Mouse (Mus musculus): ENCODE results near the gene Adamts4.

Adamts4 gene

GRCm38 (mm10) chr1:171256937-171257548, 6.8 kb downstream of the Adamts4 start:
- no peak for DNase-seq

GRCm38 (mm10) chr1:171257781-171258180, 7.6 kb downstream of the Adamts4 start:
- no peak for DNase-seq

GRCm38 (mm10) chr1:171258921-171259320, 8.7 kb downstream of the Adamts4 start:
- no peak for DNase-seq

- no peak for DNase-seq
These were observed 10.1 kb downstream of the Adamts4 start for GRCm38 (mm10) chr1:171260316-171260715.

GRCm38 (mm10) chr1:171262594-171263130, 12.4 kb downstream of the Adamts4 start:
- peak; percentile 79 for DNase-seq

- DNase-seq, result no peak
These were observed 13.0 kb downstream of the Adamts4 start for GRCm38 (mm10) chr1:171263185-171263611.

- DNase-seq, result no peak
These were observed 13.6 kb downstream of the Adamts4 start for GRCm38 (mm10) chr1:171263666-171264461.

GRCm38 (mm10) chr1:171265971-171266744, 15.9 kb downstream of the Adamts4 start:
- DNase-seq, result no peak

GRCm38 (mm10) chr1:171268341-171268740, 18.1 kb downstream of the Adamts4 start:
- DNase-seq, result no peak

- DNase-seq, result peak; percentile 95
These were observed 19.8 kb downstream of the Adamts4 start, which contains the start of gene B4galt3 for GRCm38 (mm10) chr1:171269848-171270572. B4galt3 (plus strand) TSS chr1:171270328.

- DNase-seq, result no peak
These were observed 20.3 kb downstream of the Adamts4 start for GRCm38 (mm10) chr1:171270573-171270900.

- no peak for DNase-seq
These were observed 21.0 kb downstream of the Adamts4 start for GRCm38 (mm10) chr1:171271196-171271595.

- no peak for DNase-seq
These were observed 21.4 kb downstream of the Adamts4 start for GRCm38 (mm10) chr1:171271622-171272021.

GRCm38 (mm10) chr1:171272086-171272485, 21.9 kb downstream of the Adamts4 start:
- no peak for DNase-seq

- no peak for DNase-seq
These were observed 23.9 kb downstream of the Adamts4 start for GRCm38 (mm10) chr1:171274171-171274570.

GRCm38 (mm10) chr1:171275144-171275734, 25.0 kb downstream of the Adamts4 start:
- DNase-seq, result no peak

GRCm38 (mm10) chr1:171276110-171276748, 26.0 kb downstream of the Adamts4 start:
- DNase-seq, result no peak

- DNase-seq, result no peak
These were observed 27.5 kb downstream of the Adamts4 start for GRCm38 (mm10) chr1:171277736-171278135.

- DNase-seq, result peak; percentile 3
These were observed 28.2 kb downstream of the Adamts4 start for GRCm38 (mm10) chr1:171278436-171278835.

- peak; percentile 2 for DNase-seq
These were observed 28.9 kb downstream of the Adamts4 start for GRCm38 (mm10) chr1:171279012-171279705.

- peak; percentile 2 for DNase-seq
These were observed 29.5 kb downstream of the Adamts4 start for GRCm38 (mm10) chr1:171279721-171280120.
